Mouse (Mus musculus) MEL (cell line): ENCODE measurements around the gene Dhrs3.

Source experiments
- CTCF ChIP-seq, 3 experiments: IDR thresholded peaks in 2 of 3; conservative IDR thresholded peaks in 1 of 3; 2 replicates each; pipeline ENCODE4 v1.5.1; 2011 to 2012; ENCODE audit warnings: low read length in 3 of 3, low read depth in 2 of 3, mild to moderate bottlenecking in 2 of 3, improper control_type of control experiment in 1 of 3, inconsistent platforms in 1 of 3, mixed read lengths in 1 of 3, moderate library complexity in 1 of 3; ENCODE audit not compliant: control insufficient read depth in 1 of 3, insufficient read depth in 1 of 3, poor library complexity in 1 of 3, severe bottlenecking in 1 of 3
- EP300 ChIP-seq, 2 experiments: IDR thresholded peaks; 2 replicates each; pipeline ENCODE4 v1.6.1; 2011; ENCODE audit warnings: improper control_type of control experiment in 2 of 2, low read length in 2 of 2, low read depth in 1 of 2, mild to moderate bottlenecking in 1 of 2
- MAZ ChIP-seq: IDR thresholded peaks from 2 replicates; pipeline ENCODE4 v1.6.1; 2012; ENCODE audit warnings: low read depth, mild to moderate bottlenecking, inconsistent platforms, low read length, improper control_type of control experiment
- POLR2A ChIP-seq, 2 experiments: IDR thresholded peaks; 2 replicates each; pipeline ENCODE4 v1.6.1; 2011 to 2012; ENCODE audit warnings: low read length in 2 of 2, mild to moderate bottlenecking in 2 of 2, control low read depth in 1 of 2, improper control_type of control experiment in 1 of 2, low read depth in 1 of 2, moderate library complexity in 1 of 2; ENCODE audit not compliant: control insufficient read depth in 1 of 2, insufficient read depth in 1 of 2, poor library complexity in 1 of 2
- SIN3A ChIP-seq: IDR thresholded peaks from 2 replicates; pipeline ENCODE4 v1.6.1; 2012; ENCODE audit warnings: low read length, improper control_type of control experiment, inconsistent platforms
- USF2 ChIP-seq, 2 experiments: IDR thresholded peaks; 2 replicates each; pipeline ENCODE4 v1.6.1; 2011 to 2012; ENCODE audit warnings: improper control_type of control experiment in 2 of 2, low read length in 2 of 2, borderline replicate concordance in 1 of 2, inconsistent platforms in 1 of 2, low read depth in 1 of 2, mild to moderate bottlenecking in 1 of 2; ENCODE audit not compliant: insufficient read depth in 1 of 2

GRCm38 (mm10) chr4:144903932-144904331 is 11.3 kb downstream of the Dhrs3 start:
- TF ChIP-seq EP300 (IDR thresholded peaks at IDR 0.05; ENCODE audit: low read depth in 1 of 2, low read length in 2 of 2) (no peak), POLR2A (IDR thresholded peaks at IDR 0.05; ENCODE audit: control insufficient read depth in 1 of 2, insufficient read depth in 1 of 2, low read depth in 1 of 2, low read length in 2 of 2, poor library complexity in 1 of 2) (no peak), USF2 (IDR thresholded peaks at IDR 0.05; ENCODE audit: borderline replicate concordance in 1 of 2, insufficient read depth in 1 of 2, low read depth in 1 of 2, low read length in 2 of 2) (no peak), SIN3A (no peak), MAZ (no peak), CTCF (IDR thresholded peaks at IDR 0.05 in 2 of 3, conservative IDR thresholded peaks at IDR 0.05 in 1 of 3; ENCODE audit: control insufficient read depth in 1 of 3, insufficient read depth in 1 of 3, low read depth in 2 of 3, low read length in 3 of 3, poor library complexity in 1 of 3, severe bottlenecking in 1 of 3) (no peak)
